Mouse (Mus musculus): Measurements from ENCODE around the gene Bnc1. TPM values are rescaled to one million over a fixed set of nuclear protein-coding genes. Genes with fewer than 3 reads are reported as not detected.

Gene Bnc1
- total RNA-seq, 2 experiments from 2014 or later, result not detected

DNA sequence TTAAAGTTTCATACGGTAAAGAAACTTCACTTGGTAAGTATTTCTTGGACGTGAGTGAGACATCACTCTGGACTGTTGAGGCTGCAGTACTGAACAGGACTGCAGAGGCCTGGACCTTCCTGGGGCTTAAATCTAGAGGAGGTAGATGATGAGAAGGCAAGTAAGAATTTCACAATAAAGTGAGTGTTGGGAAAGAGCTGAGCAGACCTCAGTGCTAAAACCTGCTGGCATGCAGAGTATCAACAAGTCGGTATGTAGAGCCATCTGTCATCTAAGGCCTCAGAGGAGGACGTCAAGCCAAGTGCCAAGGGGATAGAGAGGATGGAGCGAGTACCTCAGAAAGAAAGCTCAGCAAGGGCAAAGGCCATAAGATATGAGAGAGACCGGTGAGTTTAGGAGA, 8.4 kb downstream of the Bnc1 start:
- intact Hi-C loops (cut with DNase I; ENCODE audit: low total_unique reads), result no loop called here
- DNase-seq, result no peak

DNA sequence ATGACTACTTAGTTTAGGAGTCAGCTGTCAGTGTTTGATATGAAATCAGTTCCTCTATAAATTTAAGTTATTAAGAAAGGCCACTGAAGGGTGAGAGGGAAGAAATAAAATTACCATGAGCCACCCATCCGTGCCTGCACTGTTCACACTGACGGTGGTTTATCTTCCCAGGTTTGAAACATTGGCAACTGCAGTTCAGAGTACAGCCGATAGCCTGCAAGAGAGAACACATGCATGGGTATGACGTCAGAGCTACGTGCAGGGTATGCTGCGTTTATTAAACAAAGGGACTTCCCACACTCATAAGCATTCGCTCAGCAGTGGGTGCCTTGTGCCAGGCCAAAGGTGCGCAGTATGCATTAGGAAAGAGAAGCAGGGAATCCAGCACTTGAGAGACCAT, 13.8 kb downstream of the Bnc1 start:
- intact Hi-C loops (cut with DNase I; ENCODE audit: low total_unique reads), result no loop called here
- no peak for DNase-seq

DNA sequence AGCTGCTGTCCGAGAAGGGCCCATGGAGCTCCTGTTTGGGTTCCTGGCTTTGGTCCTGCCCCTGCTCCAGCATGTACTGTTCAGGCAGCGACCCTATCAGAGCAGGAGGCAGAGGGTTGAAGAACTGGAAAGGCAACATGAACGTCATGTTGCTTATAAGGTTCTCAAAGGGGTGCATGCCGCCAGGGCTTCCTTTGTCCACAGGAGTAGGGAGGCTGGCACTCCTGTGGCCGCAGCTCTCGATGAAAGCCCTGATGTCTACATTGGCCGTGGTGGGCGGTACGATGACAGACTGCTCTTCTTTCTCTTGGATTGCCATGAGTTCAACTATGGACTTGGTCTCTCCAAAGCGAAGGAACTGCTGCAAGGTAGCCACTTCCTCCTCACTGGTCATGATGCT, 17.5 kb downstream of the Bnc1 start:
- no peak for DNase-seq
- intact Hi-C loops (cut with DNase I; ENCODE audit: low total_unique reads), result no loop called here

DNA sequence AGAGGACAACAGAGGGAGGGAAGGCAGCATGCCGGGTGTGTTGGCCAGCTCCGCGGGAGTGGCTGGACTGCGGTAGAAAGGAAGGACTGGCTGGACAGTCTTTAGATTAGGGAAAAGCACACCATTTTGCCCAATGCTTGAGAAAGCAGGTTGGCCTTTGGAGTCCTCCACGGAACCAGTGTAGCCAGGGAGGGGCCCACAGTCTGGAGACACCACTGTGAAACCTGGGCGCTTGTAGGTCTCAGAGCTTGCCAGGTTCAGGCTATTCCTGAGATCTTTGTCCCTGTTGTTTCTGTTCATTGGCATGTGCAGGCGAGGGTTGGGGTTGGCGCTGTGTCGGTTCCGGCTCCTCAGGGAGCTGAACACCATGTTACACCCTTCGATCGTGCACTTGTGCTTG, 18.2 kb downstream of the Bnc1 start:
- no peak for DNase-seq
- intact Hi-C loops (cut with DNase I; ENCODE audit: low total_unique reads), result no loop called here

DNA sequence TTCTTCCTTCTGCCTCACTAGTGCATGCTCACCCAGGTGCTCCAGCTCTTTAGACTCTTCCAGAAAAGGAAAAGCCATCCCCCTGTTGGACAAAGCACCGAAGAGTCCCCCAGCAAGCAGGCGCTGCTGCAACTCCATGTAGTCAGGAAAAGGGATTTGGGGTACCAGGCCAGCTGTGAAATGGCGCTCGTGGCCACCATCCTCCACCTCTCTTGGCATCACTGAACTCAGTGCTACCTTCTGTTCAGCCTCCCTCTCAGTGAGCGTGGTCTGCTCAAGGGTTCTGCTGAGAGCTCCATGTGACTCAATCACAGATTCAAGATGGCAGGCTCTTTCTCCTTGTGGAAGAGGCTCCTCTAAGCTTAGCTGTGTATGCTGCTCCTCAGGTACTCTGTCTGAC, 18.8 kb downstream of the Bnc1 start:
- DNase-seq, result no peak
- intact Hi-C loops (cut with DNase I; ENCODE audit: low total_unique reads), result no loop called here

DNA sequence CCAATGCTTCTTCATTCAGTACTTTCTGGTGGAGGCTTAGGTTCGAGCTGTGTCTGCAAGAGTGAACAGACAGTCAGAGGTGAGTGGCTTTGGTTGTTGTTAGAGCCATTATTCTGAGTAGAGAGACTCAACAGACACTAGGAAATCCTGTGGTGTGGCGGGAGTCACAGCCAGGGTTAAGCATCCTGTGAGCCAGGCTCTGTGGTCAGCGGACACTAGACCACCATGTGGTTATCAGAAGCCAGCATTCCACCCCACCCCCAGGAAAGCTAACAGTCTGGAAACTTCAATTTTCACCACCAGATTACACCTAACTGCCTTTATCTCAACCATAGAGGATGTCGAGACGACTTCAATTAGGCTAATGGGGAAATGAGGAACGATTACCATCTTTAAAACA, 23.1 kb downstream of the Bnc1 start:
- intact Hi-C loops (cut with DNase I; ENCODE audit: low total_unique reads), result no loop called here
- no peak for DNase-seq

DNA sequence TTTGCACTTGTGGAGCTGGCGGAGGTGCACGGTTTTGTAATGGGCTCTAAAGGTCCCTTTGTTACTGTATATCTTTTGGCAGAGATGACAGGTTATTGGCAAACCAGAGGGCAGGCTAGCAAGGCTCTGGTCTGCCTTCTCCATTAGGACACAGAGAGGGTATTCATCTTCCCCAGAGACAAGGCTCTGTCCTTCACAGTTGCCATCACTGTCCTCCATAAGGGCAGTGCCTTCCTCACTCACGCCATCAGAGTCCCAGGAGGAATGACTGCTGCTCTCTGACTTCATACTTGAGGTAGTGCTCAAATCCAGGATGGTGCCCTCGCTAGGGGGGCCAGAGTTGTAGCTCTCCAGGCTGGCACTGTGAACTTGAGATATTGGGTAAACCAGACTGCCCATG, 23.6 kb downstream of the Bnc1 start:
- DNase-seq, result no peak
- intact Hi-C loops (cut with DNase I; ENCODE audit: low total_unique reads), result no loop called here

DNA sequence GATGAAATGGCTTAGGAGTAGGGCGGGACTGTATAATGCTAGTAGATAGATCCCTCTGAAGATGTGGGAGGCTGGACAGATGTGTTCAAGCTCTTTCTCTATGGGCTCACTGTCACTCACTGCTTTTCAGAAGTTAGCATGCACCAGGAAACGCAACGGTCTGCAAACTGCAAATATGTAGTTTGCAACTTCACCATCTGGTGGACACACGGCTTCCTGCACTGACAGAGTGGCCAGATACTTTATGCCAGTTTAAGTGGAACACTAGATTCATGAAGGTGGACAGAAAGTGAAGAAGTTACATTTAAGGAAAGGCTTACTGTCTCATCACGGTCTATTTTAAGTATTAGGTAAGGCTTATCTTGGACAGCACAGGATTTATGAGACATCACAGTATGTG, 25.9 kb downstream of the Bnc1 start:
- intact Hi-C loops (cut with DNase I; ENCODE audit: low total_unique reads), result no loop called here
- no peak for DNase-seq

DNA sequence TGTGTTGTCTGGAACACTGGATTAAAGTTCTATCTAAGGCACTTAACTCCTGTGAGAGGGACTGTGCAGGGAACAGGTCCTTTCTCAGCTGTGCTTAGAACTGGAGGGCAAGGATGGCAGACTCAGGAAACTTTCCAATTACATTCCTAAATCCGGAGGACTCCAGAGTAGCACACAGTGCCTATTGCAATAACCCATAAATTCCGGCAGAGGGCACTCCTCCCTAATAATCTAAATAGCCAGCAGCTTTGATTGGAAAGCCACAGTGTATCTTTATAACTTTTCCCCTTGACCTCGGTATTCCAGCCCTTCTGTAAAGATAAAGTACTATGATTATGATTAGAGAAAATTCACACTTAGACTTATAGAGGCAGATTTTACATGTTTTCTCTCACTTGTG, 32.4 kb downstream of the Bnc1 start:
- DNase-seq, result no peak
- intact Hi-C loops (cut with DNase I; ENCODE audit: low total_unique reads), result loop anchor here (2.0 to 5.0 kb wide), 2 partner anchors 158 to 313 kb away; no protein-coding TSS in a partner anchor

DNA sequence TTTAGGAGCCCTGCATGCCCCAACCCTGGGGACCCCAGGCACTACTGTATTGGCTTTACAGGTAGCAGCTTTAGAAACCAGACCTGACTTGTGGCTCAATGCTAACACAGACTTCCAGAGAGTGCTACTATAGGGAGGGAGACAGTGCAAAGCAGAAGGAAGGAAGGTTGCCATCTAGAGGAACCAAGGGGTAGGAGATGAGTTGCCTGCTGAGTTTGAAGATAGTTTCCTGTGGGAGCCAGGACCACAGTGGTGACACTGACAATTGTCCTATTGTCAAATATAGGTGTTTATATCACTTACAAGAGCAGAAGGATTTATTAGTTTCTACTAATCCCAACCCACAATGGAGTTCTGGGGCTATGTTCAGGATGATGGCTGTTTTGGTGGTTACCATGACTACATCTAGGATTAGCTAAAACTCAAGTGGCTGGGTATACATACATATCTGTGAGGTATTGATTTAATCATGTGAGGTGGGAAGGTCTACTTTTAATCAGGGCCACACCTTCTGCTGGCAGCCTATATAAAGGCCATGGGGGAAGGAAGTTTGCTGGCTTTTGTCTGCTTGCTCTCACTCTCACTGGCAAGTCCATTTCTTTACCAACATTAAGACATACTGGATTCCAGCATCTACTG, 37.8 kb downstream of the Bnc1 start:
- intact Hi-C loops (cut with DNase I; ENCODE audit: low total_unique reads), result no loop called here
- no peak for DNase-seq

DNA sequence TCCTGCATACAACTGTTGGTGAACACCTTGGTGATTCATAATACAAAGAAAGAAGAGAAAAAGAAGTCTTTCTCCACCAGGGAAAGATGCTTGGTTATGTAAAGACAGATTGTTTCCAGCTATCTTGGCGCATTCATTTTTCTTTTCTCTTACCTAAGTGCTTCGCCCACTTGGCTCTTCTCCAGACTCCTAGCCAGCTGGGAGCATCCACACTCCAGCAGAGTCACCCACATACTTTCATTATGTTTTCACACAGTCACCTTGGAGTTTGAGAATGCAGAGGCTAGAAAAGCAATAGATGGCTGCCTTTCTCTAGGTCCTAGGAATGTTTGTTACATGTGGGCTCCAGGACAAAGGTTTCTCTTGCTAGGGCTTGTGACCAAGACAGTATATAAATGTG, 41.6 kb downstream of the Bnc1 start:
- intact Hi-C loops (cut with DNase I; ENCODE audit: low total_unique reads), result no loop called here
- DNase-seq, result no peak

DNA sequence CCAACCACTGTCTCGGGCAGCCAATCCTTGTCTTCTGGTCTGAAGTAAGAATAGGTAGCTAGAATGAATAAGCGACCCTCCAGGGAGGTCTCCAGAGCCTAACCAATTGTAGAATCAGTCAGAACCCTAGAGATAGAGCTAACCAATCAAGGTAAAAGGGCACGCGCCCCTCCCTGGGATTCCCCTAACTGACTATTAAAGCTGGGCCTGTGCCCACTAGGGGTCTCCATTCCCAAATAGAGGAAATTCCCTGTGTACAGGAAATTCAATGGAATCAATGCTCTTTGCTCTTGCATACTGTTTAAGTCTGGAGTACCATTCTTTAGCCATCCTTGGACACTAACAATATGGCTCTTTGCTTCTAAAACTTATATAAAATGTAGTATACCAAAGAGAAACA, 46.7 kb downstream of the Bnc1 start:
- intact Hi-C loops (cut with DNase I; ENCODE audit: low total_unique reads), result no loop called here
- no peak for DNase-seq

DNA sequence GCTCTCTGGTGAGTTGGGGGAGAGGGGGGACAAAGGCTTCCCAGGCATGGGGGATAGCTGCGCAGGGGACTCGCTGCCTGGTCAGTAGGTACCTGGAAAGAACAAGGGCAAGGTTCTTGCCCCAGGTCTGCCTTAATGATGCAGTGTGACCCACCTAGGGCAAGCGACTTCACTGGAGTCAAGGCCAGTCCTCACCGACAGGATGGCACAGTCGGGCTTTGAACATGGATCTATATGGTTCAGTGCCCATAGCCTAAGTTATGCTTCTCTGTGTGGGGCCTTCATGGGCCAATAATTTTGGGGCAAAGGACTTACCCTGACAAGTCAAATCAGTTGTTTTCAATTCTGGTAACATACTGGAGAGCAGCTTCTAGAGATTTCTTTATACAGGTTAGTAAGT, 57.3 kb downstream of the Bnc1 start:
- no peak for DNase-seq
- intact Hi-C loops (cut with DNase I; ENCODE audit: low total_unique reads), result no loop called here

DNA sequence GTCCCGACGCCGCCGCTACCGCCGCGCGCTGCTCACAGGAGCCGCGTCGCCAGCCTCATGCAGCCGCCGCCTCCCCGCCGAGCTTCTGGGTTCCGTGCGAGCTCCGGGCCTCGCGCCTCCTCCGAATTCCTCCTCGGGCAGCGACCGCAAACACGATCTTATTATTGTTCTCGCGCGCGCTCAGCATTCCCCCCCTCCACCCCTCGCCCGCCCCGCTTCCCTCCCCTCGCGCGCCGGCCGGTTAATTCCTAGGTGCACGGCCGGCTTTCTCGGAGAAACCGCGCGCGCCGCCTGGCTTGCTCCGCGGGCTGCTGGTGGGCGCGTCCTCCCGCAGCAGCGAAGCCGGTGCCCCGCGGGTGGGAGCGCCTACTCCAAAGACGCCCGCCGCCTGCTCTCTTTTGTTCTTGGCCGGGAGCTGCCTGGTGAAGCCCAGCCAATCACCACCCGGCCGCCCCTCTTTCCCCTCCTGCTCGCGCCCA, 57.8 kb downstream of the Bnc1 start, which contains the start of gene Hdgfl3:
Gene Hdgfl3 (minus strand): TSS at position 207 of the 479 bp plus-strand sequence.
- intact Hi-C loops (cut with DNase I; ENCODE audit: low total_unique reads), result no loop called here
- peak; percentile 88 for DNase-seq

DNA sequence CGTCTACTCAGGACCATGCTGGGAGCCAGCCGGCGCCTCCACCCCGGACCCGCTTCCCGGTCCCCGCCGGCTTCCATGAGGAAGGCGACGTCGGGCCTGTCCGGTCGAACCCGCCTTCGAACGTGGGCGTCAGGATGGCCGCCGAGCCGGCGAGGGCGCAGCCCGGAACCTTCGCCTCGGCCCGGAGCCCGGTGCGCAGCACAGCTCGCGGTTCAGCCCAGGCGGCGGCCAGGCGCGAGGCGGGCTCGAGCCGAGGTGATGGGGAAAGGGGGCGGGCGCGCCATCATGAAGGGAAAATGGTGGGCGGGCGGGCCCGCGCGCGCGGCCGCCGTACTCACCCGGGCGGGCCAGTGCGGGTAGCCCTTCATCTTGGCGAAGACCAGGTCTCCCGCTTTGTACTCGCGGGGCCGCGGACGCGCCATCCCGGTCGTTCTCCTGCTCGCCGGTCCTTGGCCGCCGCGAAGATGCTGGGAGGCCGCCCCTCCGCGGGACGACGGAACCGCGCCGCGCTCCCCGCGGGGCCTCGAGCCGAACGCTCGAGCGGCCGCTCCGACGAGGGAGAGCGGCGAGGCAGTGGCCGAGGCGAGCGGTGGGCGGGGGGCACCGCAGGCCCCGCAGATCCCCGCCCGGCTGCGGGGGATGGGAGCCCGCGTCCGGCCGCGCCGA, 58.4 kb downstream of the Bnc1 start:
- peak; percentile 75 for DNase-seq
- intact Hi-C loops (cut with DNase I; ENCODE audit: low total_unique reads), result no loop called here

DNA sequence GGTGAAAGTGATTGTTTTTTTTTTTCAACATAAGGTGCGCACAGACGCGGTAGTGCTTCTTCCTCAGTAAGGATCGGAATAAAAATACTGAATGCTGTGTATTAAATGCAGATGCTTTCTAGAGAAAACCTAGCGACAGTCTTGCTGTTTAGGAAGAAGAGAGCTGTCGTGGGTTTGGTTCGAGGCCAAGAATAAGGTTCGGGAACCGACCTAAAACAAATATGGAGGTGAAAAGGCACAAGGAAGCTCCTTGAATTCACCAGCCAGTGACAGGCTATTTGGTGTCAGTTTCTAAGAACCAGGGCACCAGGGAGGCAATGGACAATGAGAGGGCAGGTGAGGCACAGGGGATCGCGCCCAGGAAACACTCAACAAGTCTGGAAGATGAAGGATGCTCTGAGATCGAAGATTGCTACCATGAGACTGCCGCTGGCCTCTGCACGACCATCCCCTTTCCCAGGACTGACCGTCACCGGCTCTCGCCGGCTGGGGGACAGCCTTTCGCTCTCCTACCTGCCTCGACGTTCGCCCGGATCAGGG, 59.0 kb downstream of the Bnc1 start:
- no peak for DNase-seq
- intact Hi-C loops (cut with DNase I; ENCODE audit: low total_unique reads), result no loop called here

DNA sequence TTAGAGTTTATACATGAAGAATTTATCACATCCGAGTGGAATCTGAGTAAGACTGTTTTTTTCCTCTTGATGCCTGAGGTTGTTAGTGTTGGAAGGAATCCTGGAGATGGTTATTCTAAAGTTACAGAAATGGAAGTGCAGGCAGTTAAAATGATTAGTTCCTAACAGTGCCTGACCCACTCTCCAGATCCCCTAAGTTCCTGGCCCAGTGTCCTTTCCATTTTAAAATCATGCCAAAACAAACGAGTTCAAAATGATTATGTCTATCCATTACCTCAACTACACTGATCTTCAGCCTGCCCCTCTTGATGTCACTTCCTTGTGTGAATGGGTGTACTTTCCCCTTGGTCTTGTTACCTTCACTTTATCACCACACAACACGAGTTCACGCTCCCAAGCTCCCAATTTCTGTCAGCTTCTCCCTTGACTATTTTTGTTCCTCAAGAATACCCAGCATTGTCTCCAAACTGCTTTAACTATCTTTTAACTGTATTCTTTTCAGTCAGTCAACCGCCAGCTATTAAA, 59.5 kb downstream of the Bnc1 start:
- no peak for DNase-seq
- intact Hi-C loops (cut with DNase I; ENCODE audit: low total_unique reads), result no loop called here

DNA sequence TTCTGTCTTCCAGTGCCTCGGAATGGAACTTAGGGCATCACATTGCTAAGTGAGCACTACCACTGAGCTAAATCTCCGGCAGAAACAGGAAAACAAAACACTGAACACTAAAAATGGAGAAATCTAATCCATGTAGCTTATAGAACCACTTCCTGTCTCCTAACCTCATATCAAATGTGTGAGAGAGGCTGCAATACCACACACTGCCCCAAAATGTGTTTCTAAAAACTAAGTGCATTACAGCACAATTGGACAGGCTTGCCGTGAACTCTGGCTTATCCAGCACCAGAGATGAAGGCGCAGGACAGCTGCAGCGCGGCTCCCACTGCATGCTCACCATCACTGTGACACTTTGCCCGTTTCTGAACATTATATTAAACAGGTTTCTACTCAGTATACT, 63.1 kb downstream of the Bnc1 start:
- no peak for DNase-seq
- intact Hi-C loops (cut with DNase I; ENCODE audit: low total_unique reads), result no loop called here

DNA sequence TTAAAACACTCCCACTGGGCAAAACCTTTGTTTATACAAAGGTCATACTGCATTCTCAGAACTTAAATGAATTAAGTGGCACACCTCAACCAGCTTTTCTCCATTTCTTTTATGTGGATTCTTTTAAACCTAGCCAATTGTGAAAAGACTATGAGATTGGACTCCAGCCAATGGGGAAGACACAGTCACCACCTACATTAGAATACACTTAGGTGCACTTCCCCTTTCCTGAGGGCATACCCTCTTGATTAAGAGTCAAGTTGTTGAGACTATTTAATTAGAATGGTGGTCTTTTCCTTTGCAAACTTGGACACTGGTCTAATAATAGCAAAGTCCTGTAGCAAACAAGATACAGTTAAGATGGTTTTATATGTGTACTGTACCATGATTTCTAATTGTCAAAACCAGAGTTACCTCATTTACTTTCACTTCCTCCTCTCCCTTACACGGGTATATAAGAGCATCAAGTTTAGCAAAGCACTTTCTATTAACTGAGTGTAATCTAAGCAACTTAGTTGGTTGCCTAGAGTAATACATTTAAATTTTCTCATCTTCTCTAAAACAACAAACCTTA, 70.6 kb downstream of the Bnc1 start:
- intact Hi-C loops (cut with DNase I; ENCODE audit: low total_unique reads), result no loop called here
- no peak for DNase-seq

DNA sequence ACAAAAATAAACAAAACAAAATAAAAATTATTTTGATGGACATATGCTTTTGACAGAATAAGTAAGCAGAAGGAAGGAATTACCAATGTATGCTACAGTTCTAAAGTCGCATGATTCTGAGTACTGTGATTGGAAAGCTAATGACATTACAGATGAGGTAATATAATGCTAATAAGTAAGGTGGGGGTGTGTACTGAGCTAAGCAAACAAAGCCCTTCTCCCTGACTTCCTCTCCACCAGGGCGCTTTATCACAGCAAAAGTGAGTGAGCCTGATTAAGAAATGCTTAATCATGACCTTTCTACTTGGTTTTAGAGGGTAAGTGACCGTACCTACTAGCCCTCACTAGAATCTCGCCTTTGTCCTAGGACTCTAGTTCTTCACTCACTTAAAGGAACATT, 71.8 kb downstream of the Bnc1 start:
- intact Hi-C loops (cut with DNase I; ENCODE audit: low total_unique reads), result no loop called here
- no peak for DNase-seq

DNA sequence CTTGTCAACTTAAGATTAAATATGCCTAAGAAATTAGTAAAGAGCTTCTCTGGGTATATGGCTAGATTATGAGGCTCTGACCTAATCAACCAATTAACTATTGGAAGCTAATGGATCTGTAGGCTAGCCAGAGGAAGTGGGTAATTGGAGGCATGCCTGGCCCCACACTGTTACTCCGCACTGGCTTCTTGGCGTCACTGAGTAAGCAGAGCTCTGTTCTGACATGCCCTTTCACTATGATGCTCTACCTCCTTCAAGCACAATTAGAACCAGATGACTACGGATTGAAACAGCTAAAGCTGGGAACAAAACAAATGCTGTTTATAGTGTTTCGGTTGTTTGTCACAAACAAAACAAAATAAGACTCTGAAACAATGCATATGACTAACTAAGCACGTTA, 73.8 kb downstream of the Bnc1 start:
- no peak for DNase-seq
- intact Hi-C loops (cut with DNase I; ENCODE audit: low total_unique reads), result no loop called here

Measured in gastrocnemius, postnatal 14 days (tissue).